Mouse (Mus musculus): ENCODE data around the gene Ugt2b37. TPM values are rescaled to one million over a fixed set of nuclear protein-coding genes. Genes with fewer than 3 reads are reported as not detected.
"Not testable (repeated sequence)": the region's sequence is repeated elsewhere in the genome, so short reads cannot be mapped to it uniquely, and the experiment has no call there.

Ugt2b37 gene
- not detected in 2 replicates for polyA plus RNA-seq (2015; fragmentation: Nextera tagmentation; extraction: Ambion mirVana)

- H3K4me1 ChIP-seq (replicated peaks); H3K27me3 ChIP-seq; H3K4me2 ChIP-seq; H3K4me3 ChIP-seq; H3K36me3 ChIP-seq; H3K27ac ChIP-seq (replicated peaks); H3K9me3 ChIP-seq; ATAC-seq (ENCODE audit: low read depth); H3K9ac ChIP-seq: not testable (repeated sequence)
- WGBS = 84% methylated on average over 3 of the region's 3 CpGs
Observed at GRCm38 (mm10) chr5:87254676-87255075, at the start of gene Ugt2b37. Gene Ugt2b37 (minus strand): TSS chr5:87254804.

- ATAC-seq (ENCODE audit: low read depth); H3K27ac ChIP-seq (replicated peaks); H3K36me3 ChIP-seq; H3K9ac ChIP-seq; H3K27me3 ChIP-seq; H3K9me3 ChIP-seq; H3K4me1 ChIP-seq (replicated peaks); H3K4me3 ChIP-seq; H3K4me2 ChIP-seq: not testable (repeated sequence)
- 87% methylated on average over 4 of the region's 4 CpGs for WGBS
Observed at GRCm38 (mm10) chr5:87286180-87286579, 31.6 kb upstream of the Ugt2b37 start.

GRCm38 (mm10) chr5:87275986-87276385 is 21.4 kb upstream of the Ugt2b37 start:
- not testable (repeated sequence) for H3K4me2 ChIP-seq; H3K27ac ChIP-seq (replicated peaks); H3K4me1 ChIP-seq (replicated peaks); H3K4me3 ChIP-seq; H3K9me3 ChIP-seq; H3K9ac ChIP-seq; ATAC-seq (ENCODE audit: low read depth); H3K27me3 ChIP-seq; H3K36me3 ChIP-seq
- WGBS = 90% methylated on average over 4 of the region's 4 CpGs

- H3K4me2 ChIP-seq = no peak overlapping the region
- H3K4me3 ChIP-seq = no peak overlapping the region
- no peak overlapping the region for H3K9ac ChIP-seq
- H3K4me1 ChIP-seq (replicated peaks) = no peaks in the 10 kb centered on the region
- H3K36me3 ChIP-seq = no peaks in the 10 kb centered on the region
- no peak for ATAC-seq (ENCODE audit: low read depth)
- no peaks in the 10 kb centered on the region for H3K27me3 ChIP-seq
- 93% methylated on average over 6 of the region's 6 CpGs for WGBS
- H3K9me3 ChIP-seq = 0 out of 2 replicates have a peak, but pooled peaks cover 5% of the 10 kb centered on the region
- H3K27ac ChIP-seq (replicated peaks) = no peak overlapping the region
Observed at GRCm38 (mm10) chr5:87275581-87275980, 21.0 kb upstream of the Ugt2b37 start.

GRCm38 (mm10) chr5:87255831-87256230 is 1.2 kb upstream of the Ugt2b37 start:
- WGBS = 86% methylated on average over 3 of the region's 3 CpGs
- Histone ChIP-seq H3K36me3 (no peaks in the 10 kb centered on the region), H3K27ac (replicated peaks) (no peak overlapping the region), H3K9ac (no peak overlapping the region), H3K4me1 (replicated peaks) (no peaks in the 10 kb centered on the region), H3K4me2 (no peak overlapping the region), H3K9me3 (no peaks in the 10 kb centered on the region), H3K27me3 (no peaks in the 10 kb centered on the region), H3K4me3 (no peak overlapping the region)
- ATAC-seq (ENCODE audit: low read depth) = no peak

GRCm38 (mm10) chr5:87242140-87242539 is 12.5 kb downstream of the Ugt2b37 start:
- not testable (repeated sequence) for H3K27me3 ChIP-seq; H3K9ac ChIP-seq; H3K4me3 ChIP-seq; H3K9me3 ChIP-seq; H3K27ac ChIP-seq (replicated peaks); ATAC-seq (ENCODE audit: low read depth); H3K4me1 ChIP-seq (replicated peaks); H3K4me2 ChIP-seq; H3K36me3 ChIP-seq

GRCm38 (mm10) chr5:87196430-87196829 is 58.2 kb downstream of the Ugt2b37 start:
- H3K9me3 ChIP-seq; ATAC-seq (ENCODE audit: low read depth): not testable (repeated sequence)
- 80% methylated on average over 2 of the region's 2 CpGs for WGBS

More at GRCm38 (mm10) chr5:87196430-87196829, 58.2 kb downstream of the Ugt2b37 start:
- H3K4me1 ChIP-seq (replicated peaks); H3K4me3 ChIP-seq; H3K4me2 ChIP-seq; H3K27ac ChIP-seq (replicated peaks); H3K9ac ChIP-seq; H3K36me3 ChIP-seq; H3K27me3 ChIP-seq: not testable (repeated sequence)

Other genes with a start within 250 kb of the Ugt2b37 start
- not detected in 2 replicates for gene Ugt2b36, start 162.2 kb downstream of the Ugt2b37 start, polyA plus RNA-seq (2015; fragmentation: Nextera tagmentation; extraction: Ambion mirVana)
- gene Ugt2b5, start 114.5 kb downstream of the Ugt2b37 start, polyA plus RNA-seq (2015; fragmentation: Nextera tagmentation; extraction: Ambion mirVana) = not detected in 2 replicates
- not detected in 2 replicates for gene Ugt2a3, start 82.4 kb upstream of the Ugt2b37 start, polyA plus RNA-seq (2015; fragmentation: Nextera tagmentation; extraction: Ambion mirVana)
- not detected in 2 replicates for gene Ugt2b38, start 169.4 kb upstream of the Ugt2b37 start, polyA plus RNA-seq (2015; fragmentation: Nextera tagmentation; extraction: Ambion mirVana)
- not detected in 2 replicates for gene Ugt2a2, start 227.5 kb upstream of the Ugt2b37 start, polyA plus RNA-seq (2015; fragmentation: Nextera tagmentation; extraction: Ambion mirVana)
- gene Gm43638, start 232.0 kb upstream of the Ugt2b37 start, polyA plus RNA-seq (2015; fragmentation: Nextera tagmentation; extraction: Ambion mirVana) = not detected in 2 replicates
- gene Ugt2a1, start 236.1 kb upstream of the Ugt2b37 start, polyA plus RNA-seq (2015; fragmentation: Nextera tagmentation; extraction: Ambion mirVana) = not detected in 2 replicates

All from neural tube, embryonic 13.5 days (tissue).